Mouse (Mus musculus) intestine, embryonic 14.5 days (tissue): ENCODE data around the gene Gstm3. TPM values are rescaled to one million over a fixed set of nuclear protein-coding genes. Genes with fewer than 3 reads are reported as not detected.
"Not testable (repeated sequence)": the region's sequence is repeated elsewhere in the genome, so short reads cannot be mapped to it uniquely, and the experiment has no call there.

Experiments
- ATAC-seq: fragments of 200-750 bp; cut with Nextera tagmentation; replicated peaks from 2 replicates; pipeline ENCODE4 v1.8.0; 2017; ENCODE audit warnings: low read depth, moderate number of reproducible peaks, moderate TSS enrichment, moderate library complexity; ENCODE audit not compliant: low FRiP score, low TSS enrichment
- DNase-seq: peaks from one replicate; pipeline ENCODE4 v3.0.0-alpha.2; 2018; ENCODE audit warnings: low spot score
- H3K27ac ChIP-seq: fragments of 300-500 bp; sonication (generic); 2 replicates; pipeline ENCODE4 v1.5.1; 2014; ENCODE audit warnings: low read depth, mild to moderate bottlenecking, control low read depth
- H3K27me3 ChIP-seq: fragments of 300-500 bp; sonication (generic); replicated peaks from 2 replicates; pipeline ENCODE4 v1.6.1; 2014; ENCODE audit warnings: low read length, control low read depth; ENCODE audit not compliant: control insufficient read depth, insufficient read depth
- H3K36me3 ChIP-seq: fragments of 300-500 bp; sonication (generic); 2 replicates; pipeline ENCODE4 v1.6.1; 2014; ENCODE audit warnings: low read length, control low read depth; ENCODE audit not compliant: control insufficient read depth, insufficient read depth
- H3K4me1 ChIP-seq: fragments of 300-500 bp; sonication (generic); replicated peaks from 2 replicates; pipeline ENCODE4 v1.6.1; 2014; ENCODE audit warnings: low read length, control low read depth, mixed read lengths; ENCODE audit not compliant: control insufficient read depth, insufficient read depth
- H3K4me2 ChIP-seq: fragments of 300-500 bp; sonication (generic); 2 replicates; pipeline ENCODE4 v1.6.1; 2014; ENCODE audit warnings: low read length
- H3K4me3 ChIP-seq: fragments of 300-500 bp; sonication (generic); 2 replicates; pipeline ENCODE4 v1.5.1; 2014; ENCODE audit warnings: low read depth, low read length, control low read depth, mixed read lengths
- H3K9ac ChIP-seq: fragments of 300-500 bp; sonication (generic); 2 replicates; pipeline ENCODE4 v1.6.1; 2014; ENCODE audit warnings: mild to moderate bottlenecking, low read length
- H3K9me3 ChIP-seq: fragments of 300-500 bp; sonication (generic); 2 replicates; pipeline ENCODE4 v1.6.1; 2016; ENCODE audit warnings: low read length, control low read depth; ENCODE audit not compliant: control insufficient read depth
- WGBS: fragments of 180-500 bp; shearing (Covaris S2); extraction: QIAGEN DNeasy Blood & Tissue Kit; methylation state at CpG from one replicate; pipeline ENCODE4 v1.1.7; 2014; 5-methylcytosine and 5-hydroxymethylcytosine counted together
- polyA plus RNA-seq: library from polyadenylated mRNA; unstranded; fragments of >200 nt; fragmentation: Nextera tagmentation; extraction: Ambion mirVana; gene quantifications from 2 replicates; pipeline ENCODE4 v1.2.1, GENCODE M21; 2014

The Gstm3 gene
- polyA plus RNA-seq, 1 experiment from 2014 or later: 41.6 TPM

- ATAC-seq: no peak
- H3K27me3 ChIP-seq: no peaks in the 10 kb centered on the region
- H3K4me2 ChIP-seq: no peak overlapping the region
- no peak overlapping the region for H3K27ac ChIP-seq
- no peak overlapping the region for H3K4me3 ChIP-seq
- H3K9ac ChIP-seq: no peak overlapping the region
- no peaks in the 10 kb centered on the region; the same call in 1 of the 2 replicates for H3K36me3 ChIP-seq
- H3K4me1 ChIP-seq: no peaks in the 10 kb centered on the region
- no peak for DNase-seq
- H3K9me3 ChIP-seq: no peaks in the 10 kb centered on the region
- 78% methylated on average over 3 of the region's 3 CpGs for WGBS
These were observed 42.5 kb upstream of the Gstm3 start for GRCm38 (mm10) chr3:108011558-108011957.

GRCm38 (mm10) chr3:108010286-108010685 is 41.2 kb upstream of the Gstm3 start:
- no peak overlapping the region for H3K4me3 ChIP-seq

GRCm38 (mm10) chr3:108002021-108002420 is 32.9 kb upstream of the Gstm3 start:
- 69% methylated on average over 8 of the region's 8 CpGs for WGBS

More at GRCm38 (mm10) chr3:108010286-108010685, 41.2 kb upstream of the Gstm3 start:
- H3K27ac ChIP-seq: no peak overlapping the region
- WGBS: 63% methylated on average over 2 of the region's 2 CpGs
- H3K4me1 ChIP-seq: no peaks in the 10 kb centered on the region
- DNase-seq (no peak), ATAC-seq (no peak)
- no peak overlapping the region for H3K4me2 ChIP-seq
- H3K27me3 ChIP-seq: no peaks in the 10 kb centered on the region
- H3K9ac ChIP-seq: no peak overlapping the region
- no peaks in the 10 kb centered on the region for H3K9me3 ChIP-seq
- no peaks in the 10 kb centered on the region; the same call in 1 of the 2 replicates for H3K36me3 ChIP-seq

GRCm38 (mm10) chr3:107999491-107999890 is 30.4 kb upstream of the Gstm3 start:
- H3K4me3 ChIP-seq: no peak overlapping the region
- H3K4me2 ChIP-seq: no peak overlapping the region
- no peak overlapping the region for H3K9ac ChIP-seq
- H3K9me3 ChIP-seq: no peaks in the 10 kb centered on the region
- H3K27ac ChIP-seq: no peak overlapping the region
- DNase-seq: no peak
- no peaks in the 10 kb centered on the region for H3K4me1 ChIP-seq
- H3K27me3 ChIP-seq: no peaks in the 10 kb centered on the region
- no peaks in the 10 kb centered on the region for H3K36me3 ChIP-seq
- 74% methylated on average over 3 of the region's 3 CpGs for WGBS
- no peak for ATAC-seq

More at GRCm38 (mm10) chr3:108002021-108002420, 32.9 kb upstream of the Gstm3 start:
- H3K36me3 ChIP-seq: no peaks in the 10 kb centered on the region
- no peak overlapping the region for H3K9ac ChIP-seq
- no peak overlapping the region for H3K4me3 ChIP-seq
- ATAC-seq (no peak), DNase-seq (no peak)
- H3K27me3 ChIP-seq: no peaks in the 10 kb centered on the region
- H3K9me3 ChIP-seq: no peaks in the 10 kb centered on the region
- no peaks in the 10 kb centered on the region for H3K4me1 ChIP-seq
- no peak overlapping the region for H3K4me2 ChIP-seq
- H3K27ac ChIP-seq: no peak overlapping the region

- H3K27me3 ChIP-seq: no peaks in the 10 kb centered on the region
- H3K4me1 ChIP-seq: no peaks in the 10 kb centered on the region
- WGBS: 86% methylated on average over 3 of the region's 3 CpGs
- no peaks in the 10 kb centered on the region for H3K9me3 ChIP-seq
- DNase-seq (no peak), ATAC-seq (no peak)
- H3K4me3 ChIP-seq: no peak overlapping the region
- H3K36me3 ChIP-seq: no peaks in the 10 kb centered on the region
- H3K4me2 ChIP-seq: no peak overlapping the region
- H3K27ac ChIP-seq: no peak overlapping the region
- H3K9ac ChIP-seq: no peak overlapping the region
These were observed 29.5 kb upstream of the Gstm3 start for GRCm38 (mm10) chr3:107998591-107998990.

GRCm38 (mm10) chr3:107996576-107996975 is 27.5 kb upstream of the Gstm3 start:
- Histone ChIP-seq H3K9ac (no peak overlapping the region), H3K27ac (no peak overlapping the region), H3K4me3 (no peak overlapping the region), H3K27me3 (no peaks in the 10 kb centered on the region), H3K9me3 (no peaks in the 10 kb centered on the region), H3K4me1 (no peaks in the 10 kb centered on the region), H3K4me2 (no peak overlapping the region), H3K36me3 (no peaks in the 10 kb centered on the region)
- no peak for DNase-seq
- WGBS: 80% methylated on average over 4 of the region's 4 CpGs
- no peak for ATAC-seq

- H3K4me2 ChIP-seq, H3K4me3 ChIP-seq, H3K36me3 ChIP-seq, ATAC-seq, H3K4me1 ChIP-seq, H3K27me3 ChIP-seq, DNase-seq, H3K27ac ChIP-seq, H3K9me3 ChIP-seq, H3K9ac ChIP-seq: not testable (repeated sequence)
- 87% methylated on average over 2 of the region's 2 CpGs for WGBS
These were observed 26.9 kb upstream of the Gstm3 start for GRCm38 (mm10) chr3:107995974-107996373.

GRCm38 (mm10) chr3:107986041-107986562 is 17.0 kb upstream of the Gstm3 start, which contains the start of gene Gstm2:
Gstm2 (minus strand) TSS chr3:107986453.
- DNase-seq (peak; percentile 74), ATAC-seq (peak; percentile 96)
- Histone ChIP-seq H3K9ac (peak within 1 kb of the TSS; percentile 3), H3K27me3 (no peaks in the 10 kb centered on the region), H3K4me2 (peak within 1 kb of the TSS; percentile 46), H3K27ac (peak within 1 kb of the TSS; percentile 48; the same call in 1 of the 2 replicates), H3K4me1 (no peaks in the 10 kb centered on the region), H3K9me3 (no peaks in the 10 kb centered on the region), H3K36me3 (no peaks in the 10 kb centered on the region), H3K4me3 (peak within 1 kb of the TSS; percentile 34)
- 21% methylated on average over 8 of the region's 8 CpGs for WGBS

- H3K9ac ChIP-seq, ATAC-seq, H3K27me3 ChIP-seq, H3K27ac ChIP-seq, H3K4me3 ChIP-seq, H3K9me3 ChIP-seq, H3K4me1 ChIP-seq, H3K36me3 ChIP-seq, DNase-seq: not testable (repeated sequence)
- 94% methylated on average over 2 of the region's 2 CpGs for WGBS
- H3K4me2 ChIP-seq: peak overlapping the region; percentile 46; the same call in 1 of the 2 replicates
These were observed 16.1 kb upstream of the Gstm3 start for GRCm38 (mm10) chr3:107985141-107985540.
